Mouse (Mus musculus): ENCODE results near the gene 6430548M08Rik. TPM values are rescaled to one million over a fixed set of nuclear protein-coding genes. Genes with fewer than 3 reads are reported as not detected.

Gene 6430548M08Rik
- total RNA-seq, 1 experiment, result 0.54 TPM

DNA sequence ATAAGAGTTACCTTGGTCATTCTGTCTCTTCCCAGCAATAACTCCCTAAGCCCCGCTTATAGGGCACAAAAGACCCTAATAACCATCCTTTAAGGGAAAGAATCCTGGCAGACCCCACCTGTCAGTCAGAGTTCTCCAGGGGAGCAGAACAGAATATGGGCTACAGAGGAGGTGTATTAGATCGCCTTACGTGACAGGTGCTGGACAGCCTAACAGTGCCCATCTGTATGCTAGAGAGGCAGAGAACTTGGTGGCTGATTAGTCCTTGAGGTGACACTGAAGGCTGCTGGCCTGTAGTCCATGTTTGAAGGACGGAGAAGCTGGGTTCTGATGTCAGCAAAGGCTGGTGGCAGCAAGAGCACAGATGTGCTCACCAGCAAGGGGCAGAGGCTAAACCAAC, 3.0 kb upstream of the 6430548M08Rik start:
- in situ Hi-C loops (cut with MboI; ENCODE audit: low sequenced_read_pairs in 2 of 2, unreplicated experiment in 2 of 2), result no loop called here
- H3K4me3 ChIP-seq (ENCODE audit: insufficient read depth in 1 of 2, low read depth in 1 of 2, low read length in 2 of 2, poor library complexity in 1 of 2, severe bottlenecking in 1 of 2), result no peak overlapping the region
- DNase-seq (ENCODE audit: low read depth, low spot score), result no peak
- no peak overlapping the region for H3K27ac ChIP-seq (ENCODE audit: insufficient read depth, low read depth, low read length, poor library complexity, severe bottlenecking)
- no peaks in the 10 kb centered on the region for H3K36me3 ChIP-seq (ENCODE audit: control insufficient read depth, insufficient read depth, low read length, poor library complexity, severe bottlenecking)
- H3K9me3 ChIP-seq (ENCODE audit: control insufficient read depth, insufficient read depth, low read depth, low read length), result no peaks in the 10 kb centered on the region
- no peak overlapping the region for H3K9ac ChIP-seq (ENCODE audit: insufficient read depth, low read depth, low read length, poor library complexity, severe bottlenecking)
- TF ChIP-seq HCFC1 (IDR thresholded peaks at IDR 0.05; ENCODE audit: borderline replicate concordance, insufficient read depth, low read length) (no peak), ZNF384 (IDR thresholded peaks at IDR 0.05; ENCODE audit: low read depth, low read length) (no peak), ZC3H11A (IDR thresholded peaks at IDR 0.05; ENCODE audit: borderline replicate concordance, low read depth, low read length) (no peak), MAFK (IDR thresholded peaks at IDR 0.05; ENCODE audit: insufficient read depth, low read depth, low read length) (no peak), CHD2 (IDR thresholded peaks at IDR 0.05; ENCODE audit: low read depth, low read length) (no peak)
- H3K4me1 ChIP-seq (ENCODE audit: control insufficient read depth in 2 of 2, insufficient read depth in 2 of 2, low read length in 2 of 2, poor library complexity in 1 of 2), result no peaks in the 10 kb centered on the region; a peak in 1 of 4 replicates

DNA sequence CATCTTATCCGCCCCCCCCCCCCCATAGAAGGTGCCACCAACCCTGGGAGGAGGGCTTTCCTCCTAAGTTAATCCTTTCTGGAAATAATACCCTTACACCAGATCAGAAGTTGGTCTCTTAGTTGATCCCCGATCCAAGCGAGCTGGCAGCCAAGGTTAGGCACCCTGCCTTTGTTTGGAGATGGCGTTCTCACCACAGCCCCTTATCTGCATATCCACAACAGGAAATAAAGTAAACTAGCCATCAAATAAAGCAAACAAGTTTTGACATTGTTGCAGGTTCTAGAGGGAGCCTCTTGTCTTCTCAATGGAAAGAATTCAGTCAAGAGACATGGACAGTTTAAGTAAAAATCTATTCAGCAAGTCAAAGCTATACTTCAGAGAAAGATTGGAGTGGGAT, 2.6 kb upstream of the 6430548M08Rik start:
- H3K9me3 ChIP-seq (ENCODE audit: control insufficient read depth, insufficient read depth, low read depth, low read length), result no peaks in the 10 kb centered on the region
- DNase-seq (ENCODE audit: low read depth, low spot score), result no peak
- TF ChIP-seq MAFK (IDR thresholded peaks at IDR 0.05; ENCODE audit: insufficient read depth, low read depth, low read length) (no peak), CHD2 (IDR thresholded peaks at IDR 0.05; ENCODE audit: low read depth, low read length) (no peak), ZNF384 (IDR thresholded peaks at IDR 0.05; ENCODE audit: low read depth, low read length) (no peak), ZC3H11A (IDR thresholded peaks at IDR 0.05; ENCODE audit: borderline replicate concordance, low read depth, low read length) (no peak), HCFC1 (IDR thresholded peaks at IDR 0.05; ENCODE audit: borderline replicate concordance, insufficient read depth, low read length) (no peak)
- H3K36me3 ChIP-seq (ENCODE audit: control insufficient read depth, insufficient read depth, low read length, poor library complexity, severe bottlenecking), result no peaks in the 10 kb centered on the region
- H3K4me1 ChIP-seq (ENCODE audit: control insufficient read depth in 2 of 2, insufficient read depth in 2 of 2, low read length in 2 of 2, poor library complexity in 1 of 2), result no peaks in the 10 kb centered on the region
- in situ Hi-C loops (cut with MboI; ENCODE audit: low sequenced_read_pairs in 2 of 2, unreplicated experiment in 2 of 2), result no loop called here
- H3K4me3 ChIP-seq (ENCODE audit: insufficient read depth in 1 of 2, low read depth in 1 of 2, low read length in 2 of 2, poor library complexity in 1 of 2, severe bottlenecking in 1 of 2), result no peak overlapping the region
- H3K9ac ChIP-seq (ENCODE audit: insufficient read depth, low read depth, low read length, poor library complexity, severe bottlenecking), result no peak overlapping the region
- H3K27ac ChIP-seq (ENCODE audit: insufficient read depth, low read depth, low read length, poor library complexity, severe bottlenecking), result no peak overlapping the region

DNA sequence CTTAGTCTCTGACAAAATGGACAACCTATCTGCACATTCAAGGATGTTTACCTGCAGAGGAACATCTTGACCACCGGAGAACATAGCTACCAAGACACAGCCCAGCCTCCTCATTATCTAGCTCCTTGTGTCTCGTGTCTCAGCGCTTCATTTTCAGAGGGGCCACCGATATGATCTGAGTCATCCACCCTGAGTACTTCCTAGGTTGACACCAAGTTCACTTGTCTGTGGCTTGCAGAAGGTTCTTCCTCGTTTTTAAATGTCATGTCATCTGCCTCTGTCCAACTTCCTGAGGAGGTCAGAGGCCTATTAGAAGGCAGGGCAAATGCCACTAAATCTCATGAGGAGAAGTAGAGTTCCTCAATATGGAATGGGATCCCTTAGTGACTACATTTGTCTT, 1.4 kb upstream of the 6430548M08Rik start:
- no peak overlapping the region for H3K9ac ChIP-seq (ENCODE audit: insufficient read depth, low read depth, low read length, poor library complexity, severe bottlenecking)
- no peak for TF ChIP-seq HCFC1 (IDR thresholded peaks at IDR 0.05; ENCODE audit: borderline replicate concordance, insufficient read depth, low read length)
- no peak for TF ChIP-seq CHD2 (IDR thresholded peaks at IDR 0.05; ENCODE audit: low read depth, low read length)
- TF ChIP-seq MAFK (IDR thresholded peaks at IDR 0.05; ENCODE audit: insufficient read depth, low read depth, low read length), result no peak
- TF ChIP-seq ZC3H11A (IDR thresholded peaks at IDR 0.05; ENCODE audit: borderline replicate concordance, low read depth, low read length), result no peak
- no peak for TF ChIP-seq ZNF384 (IDR thresholded peaks at IDR 0.05; ENCODE audit: low read depth, low read length)
- H3K9me3 ChIP-seq (ENCODE audit: control insufficient read depth, insufficient read depth, low read depth, low read length), result no peaks in the 10 kb centered on the region
- H3K4me1 ChIP-seq (ENCODE audit: control insufficient read depth in 2 of 2, insufficient read depth in 2 of 2, low read length in 2 of 2, poor library complexity in 1 of 2), result no peaks in the 10 kb centered on the region
- no peak overlapping the region for H3K27ac ChIP-seq (ENCODE audit: insufficient read depth, low read depth, low read length, poor library complexity, severe bottlenecking)
- no peak overlapping the region for H3K4me3 ChIP-seq (ENCODE audit: insufficient read depth in 1 of 2, low read depth in 1 of 2, low read length in 2 of 2, poor library complexity in 1 of 2, severe bottlenecking in 1 of 2)
- in situ Hi-C loops (cut with MboI; ENCODE audit: low sequenced_read_pairs in 2 of 2, unreplicated experiment in 2 of 2), result no loop called here
- DNase-seq (ENCODE audit: low read depth, low spot score), result no peak
- H3K36me3 ChIP-seq (ENCODE audit: control insufficient read depth, insufficient read depth, low read length, poor library complexity, severe bottlenecking), result no peaks in the 10 kb centered on the region

DNA sequence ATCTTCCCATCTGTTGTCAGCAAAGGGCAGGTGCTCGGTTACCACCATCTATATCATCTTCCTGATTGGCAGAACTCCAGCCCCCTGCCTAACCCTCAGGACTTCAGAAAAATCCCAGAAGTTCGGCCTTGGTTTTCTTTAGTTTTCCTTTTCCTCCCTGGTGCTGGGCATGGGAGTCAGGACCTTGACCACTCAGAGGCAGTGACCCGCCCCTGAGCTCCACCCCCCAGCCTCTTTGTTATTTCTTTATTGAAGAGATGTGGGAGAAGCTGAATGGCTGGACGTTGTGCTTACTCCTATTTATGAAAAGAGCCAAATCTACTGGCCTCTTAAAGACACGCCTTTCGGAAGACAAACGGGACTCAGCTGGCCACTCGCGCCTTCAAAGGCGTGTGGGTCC, 646 bp upstream of the 6430548M08Rik start:
- DNase-seq (ENCODE audit: low read depth, low spot score), result no peak
- TF ChIP-seq MAFK (IDR thresholded peaks at IDR 0.05; ENCODE audit: insufficient read depth, low read depth, low read length) (no peak), ZC3H11A (IDR thresholded peaks at IDR 0.05; ENCODE audit: borderline replicate concordance, low read depth, low read length) (no peak), HCFC1 (IDR thresholded peaks at IDR 0.05; ENCODE audit: borderline replicate concordance, insufficient read depth, low read length) (no peak), ZNF384 (IDR thresholded peaks at IDR 0.05; ENCODE audit: low read depth, low read length) (no peak), CHD2 (IDR thresholded peaks at IDR 0.05; ENCODE audit: low read depth, low read length) (no peak)

More for the DNA sequence above, 646 bp upstream of the 6430548M08Rik start:
- Histone ChIP-seq H3K9me3 (ENCODE audit: control insufficient read depth, insufficient read depth, low read depth, low read length) (no peaks in the 10 kb centered on the region), H3K9ac (ENCODE audit: insufficient read depth, low read depth, low read length, poor library complexity, severe bottlenecking) (peak overlapping the region; percentile 62), H3K36me3 (ENCODE audit: control insufficient read depth, insufficient read depth, low read length, poor library complexity, severe bottlenecking) (no peaks in the 10 kb centered on the region), H3K4me1 (ENCODE audit: control insufficient read depth in 2 of 2, insufficient read depth in 2 of 2, low read length in 2 of 2, poor library complexity in 1 of 2) (no peaks in the 10 kb centered on the region), H3K27ac (ENCODE audit: insufficient read depth, low read depth, low read length, poor library complexity, severe bottlenecking) (no peak overlapping the region), H3K4me3 (ENCODE audit: insufficient read depth in 1 of 2, low read depth in 1 of 2, low read length in 2 of 2, poor library complexity in 1 of 2, severe bottlenecking in 1 of 2) (peak overlapping the region; percentile 53 to 66)
- in situ Hi-C loops (cut with MboI; ENCODE audit: low sequenced_read_pairs in 2 of 2, unreplicated experiment in 2 of 2), result no loop called here
